Mouse (Mus musculus): ENCODE measurements around the gene Thbs4. TPM values are rescaled to one million over a fixed set of nuclear protein-coding genes. Genes with fewer than 3 reads are reported as not detected.
A peak's percentile ranks its signal among the peaks of the same experiment; 100 is the strongest.

The Thbs4 gene
- total RNA-seq, 1 experiment from 2014 or later = 3.0 TPM

DNA sequence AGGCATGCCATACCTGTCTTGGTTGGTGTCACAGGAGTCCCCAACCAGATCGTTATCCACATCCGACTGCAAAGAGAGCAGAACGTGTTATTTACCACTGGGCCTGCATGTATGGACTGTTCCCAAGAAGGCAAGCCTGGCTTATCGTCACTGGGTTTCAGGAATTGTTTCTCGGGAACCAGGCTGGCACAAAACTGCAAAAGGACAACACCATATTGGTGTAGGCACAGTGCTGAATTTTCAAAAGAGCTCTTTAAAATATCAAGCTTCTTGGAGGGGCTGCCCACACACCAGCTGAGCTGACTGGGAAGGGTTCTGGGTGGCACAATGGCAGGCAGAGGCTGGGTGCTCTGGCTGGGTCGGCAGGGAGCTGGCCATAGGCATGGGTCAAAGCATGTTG, 34.1 kb downstream of the Thbs4 start:
- no peak for DNase-seq

DNA sequence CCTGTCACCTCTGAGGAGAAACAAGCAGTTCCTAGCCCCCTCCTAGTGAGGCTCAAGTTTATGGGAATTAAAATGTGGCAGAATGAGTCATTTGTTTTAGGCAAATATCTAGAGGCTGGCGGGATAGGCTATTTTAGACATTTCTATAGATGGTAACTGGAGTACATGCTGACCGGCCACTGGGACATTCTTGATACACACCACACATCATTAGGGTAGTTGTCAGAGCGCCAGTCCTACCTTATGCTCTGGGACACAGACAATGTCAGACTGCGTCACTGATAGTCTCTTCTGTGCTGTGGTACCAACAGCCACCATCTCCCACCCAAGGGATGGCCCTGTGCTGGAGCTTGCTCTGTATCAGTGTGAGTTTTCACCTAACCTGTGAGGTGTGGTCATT, 35.5 kb downstream of the Thbs4 start:
- DNase-seq = no peak

DNA sequence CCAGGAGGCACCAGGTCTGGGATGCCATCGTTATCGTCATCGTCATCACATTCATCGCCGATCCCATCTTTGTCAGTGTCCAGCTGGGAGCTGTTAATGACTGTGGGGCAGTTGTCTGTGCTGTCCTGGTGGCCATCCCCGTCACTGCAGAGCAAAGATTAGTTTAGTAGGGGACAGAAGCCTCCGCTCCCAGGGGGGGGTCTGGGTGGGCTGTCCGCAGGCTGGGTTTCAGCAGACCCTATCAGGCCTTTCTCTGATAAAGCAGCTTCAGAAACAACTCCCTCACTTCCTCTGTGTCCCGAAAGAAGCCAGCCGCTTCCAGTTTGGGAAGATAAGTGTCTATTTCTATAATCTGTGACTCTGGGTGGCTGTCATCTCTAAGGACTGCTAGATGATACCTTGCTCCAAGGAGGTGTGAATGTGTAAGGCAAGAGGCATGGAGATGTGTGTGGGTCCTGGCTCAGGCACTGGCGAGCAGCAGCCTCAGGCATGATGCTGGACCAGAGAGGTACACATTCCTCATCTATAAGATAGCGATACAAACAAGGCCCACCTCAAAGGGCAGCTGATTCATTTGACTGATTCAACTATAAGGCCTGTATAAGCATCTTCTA, 36.5 kb downstream of the Thbs4 start:
- no peak for DNase-seq

DNA sequence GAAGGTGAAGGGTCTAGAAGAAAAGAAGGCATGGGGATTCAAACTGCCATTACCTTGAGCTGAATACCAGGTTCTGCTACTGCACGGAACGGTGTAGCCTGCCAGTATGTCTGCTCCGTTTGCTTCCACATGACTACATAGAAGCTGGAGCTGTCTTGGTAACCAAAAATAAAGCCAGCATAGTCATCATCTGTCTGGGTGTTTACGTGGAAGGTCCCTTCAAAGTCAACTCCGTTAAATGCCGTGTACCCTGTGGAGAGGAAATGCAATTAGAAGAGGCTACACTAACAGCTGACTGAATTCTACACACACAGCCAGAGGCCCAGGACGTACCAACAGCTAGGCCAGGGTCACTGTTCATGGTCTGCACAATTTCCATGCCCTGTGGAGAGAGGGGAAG, 39.6 kb downstream of the Thbs4 start:
- no peak for DNase-seq

DNA sequence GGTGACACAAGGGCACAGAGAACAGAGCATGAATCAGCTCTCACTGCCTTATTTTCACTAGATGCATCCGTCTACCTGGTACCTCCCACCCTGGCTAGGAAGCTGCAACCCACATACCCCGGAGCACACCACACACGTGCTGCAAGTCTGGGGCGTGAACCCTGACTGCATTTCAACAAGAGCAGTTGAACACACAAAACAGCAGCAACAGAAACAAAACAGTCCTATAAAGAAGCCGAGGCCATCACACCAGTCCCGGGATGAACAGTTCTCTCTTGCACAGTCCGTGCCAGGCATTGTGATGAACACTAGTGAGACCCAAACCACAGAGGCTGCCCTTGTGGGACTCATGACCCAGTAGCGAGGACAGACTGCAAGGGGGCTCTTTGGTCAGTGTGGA, 40.9 kb downstream of the Thbs4 start:
- no peak for DNase-seq

DNA sequence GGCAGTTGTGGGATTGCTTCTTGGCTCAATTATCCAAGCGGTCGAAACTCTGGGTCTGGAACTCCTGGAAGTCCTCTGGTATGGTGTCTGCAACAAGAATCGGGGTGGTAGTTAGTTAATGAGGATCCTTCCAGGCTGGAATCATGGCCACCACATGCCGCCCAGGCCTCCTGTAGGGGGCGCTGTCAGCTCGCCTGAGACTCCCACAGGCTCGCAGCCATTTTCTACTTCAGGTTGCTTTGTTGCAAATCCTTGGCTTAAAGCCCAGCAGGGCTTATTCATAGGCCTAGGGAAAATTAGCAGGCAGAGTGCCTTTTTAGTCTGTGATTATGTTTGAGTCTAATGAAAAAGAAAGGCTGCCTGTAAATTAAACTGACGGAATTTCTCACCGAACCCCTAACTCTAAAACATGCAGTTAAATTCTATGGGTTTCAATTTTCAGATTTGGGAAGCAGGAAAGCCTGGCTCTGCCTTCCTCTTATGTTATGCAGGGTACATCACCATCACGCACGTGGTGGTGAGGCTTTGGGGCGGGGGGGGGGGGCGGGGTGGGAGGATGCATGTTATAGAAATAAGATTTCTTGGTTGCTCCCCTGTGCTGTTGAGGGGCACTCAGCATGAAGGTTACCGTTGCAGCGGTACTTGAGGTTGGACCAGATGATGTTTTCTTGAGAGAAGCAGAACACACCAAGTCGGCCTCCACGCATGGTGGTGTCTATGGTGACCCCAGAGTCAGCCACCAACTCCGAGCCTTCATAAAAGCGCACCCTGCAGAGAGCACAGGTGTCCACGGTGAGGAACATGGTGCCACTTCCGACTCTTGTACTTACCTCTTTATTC, 42.7 kb downstream of the Thbs4 start:
- DNase-seq = peak; percentile 91

DNA sequence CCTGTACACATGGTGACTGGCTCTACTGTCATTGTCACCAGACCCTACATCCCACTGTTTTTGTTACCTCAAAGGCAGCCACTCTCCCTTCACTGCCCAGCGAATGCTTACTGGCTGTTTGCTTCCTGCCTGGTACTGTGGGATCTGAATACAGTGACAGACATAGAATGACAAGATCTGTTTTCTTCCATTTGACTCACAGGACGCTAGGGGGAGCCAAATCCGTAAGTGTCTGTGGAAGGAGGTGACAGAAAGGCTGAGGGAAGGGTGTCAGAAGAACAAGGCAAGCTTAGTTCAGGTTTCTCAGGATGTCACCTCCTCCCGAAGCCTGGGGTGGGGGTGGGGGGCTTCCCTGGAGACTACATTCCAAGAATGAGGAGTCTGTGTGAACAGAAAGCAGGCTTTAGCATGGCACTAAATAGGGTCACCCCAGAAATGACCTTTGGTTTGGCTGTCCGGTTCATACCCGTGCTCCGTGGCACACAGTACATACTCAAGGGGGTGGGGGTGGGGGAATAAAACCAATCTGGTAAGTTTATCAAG, 43.6 kb downstream of the Thbs4 start:
- DNase-seq = peak; percentile 61

DNA sequence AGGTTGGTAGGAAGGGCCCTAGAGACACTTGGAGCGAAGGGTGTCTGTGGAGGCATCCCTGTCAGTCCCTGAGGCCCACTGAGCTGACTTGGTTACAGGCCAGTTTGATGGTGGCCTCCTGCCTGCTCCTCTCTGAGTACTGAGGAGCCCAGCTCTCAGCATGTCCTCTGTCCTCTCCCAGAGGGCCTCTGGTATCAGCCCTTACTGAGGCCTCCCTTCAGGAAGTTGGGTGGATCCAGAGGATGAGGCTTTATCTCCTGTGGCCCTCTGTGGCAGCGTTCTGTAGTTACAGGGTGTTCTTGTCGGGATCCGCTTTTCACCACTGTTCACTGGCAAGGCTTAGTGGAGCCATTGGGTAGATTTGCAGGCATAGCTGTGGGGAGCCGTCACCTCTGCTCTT, 51.3 kb downstream of the Thbs4 start:
- no peak for DNase-seq

DNA sequence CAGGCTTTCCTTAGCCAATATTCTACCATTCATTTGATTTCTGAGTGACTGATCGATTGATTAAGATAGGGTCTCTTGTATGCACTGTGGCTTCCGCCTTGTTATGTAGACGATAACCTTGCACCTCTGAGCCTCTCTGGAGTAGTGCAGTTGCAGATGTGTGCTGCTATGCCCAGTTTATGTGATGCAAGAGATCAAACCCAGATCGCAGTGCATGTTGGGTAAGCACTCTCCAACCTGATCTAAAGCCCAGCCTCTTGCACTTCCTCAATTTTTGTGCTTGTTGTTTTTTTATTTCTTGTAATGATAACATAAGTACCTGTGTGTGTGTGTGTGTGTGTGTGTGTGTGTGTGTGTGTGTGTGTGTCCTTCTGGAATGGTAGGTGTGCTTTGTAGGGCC, 51.7 kb downstream of the Thbs4 start:
- DNase-seq = no peak

DNA sequence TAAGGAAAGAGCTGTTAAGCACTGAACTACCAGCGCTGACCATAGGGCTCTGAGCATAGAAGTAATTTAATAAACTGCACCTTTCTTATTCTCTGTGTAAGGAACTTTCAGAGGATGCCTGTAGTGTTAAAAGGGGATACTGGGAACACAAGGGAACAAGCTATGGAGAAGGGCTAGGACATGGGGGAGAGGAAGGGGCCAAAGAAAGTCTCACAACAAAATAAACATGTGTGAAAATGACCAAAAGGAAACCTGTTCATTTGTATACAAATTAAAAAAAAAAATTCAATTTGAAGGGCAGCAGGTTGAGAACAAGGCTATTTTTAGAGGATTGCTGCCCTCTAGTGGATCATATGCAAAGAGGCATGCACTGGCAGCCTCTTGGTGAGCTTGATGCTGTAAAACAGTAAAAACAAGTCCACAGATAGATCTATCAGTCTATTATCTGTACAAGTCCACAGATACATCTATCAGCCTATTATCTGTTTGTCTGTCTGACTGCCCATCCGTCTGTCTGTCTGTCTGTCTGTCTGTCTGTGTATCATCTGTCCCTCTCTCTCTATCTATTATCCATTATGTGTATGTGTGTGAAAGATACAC, 53.8 kb downstream of the Thbs4 start:
- no peak for DNase-seq

DNA sequence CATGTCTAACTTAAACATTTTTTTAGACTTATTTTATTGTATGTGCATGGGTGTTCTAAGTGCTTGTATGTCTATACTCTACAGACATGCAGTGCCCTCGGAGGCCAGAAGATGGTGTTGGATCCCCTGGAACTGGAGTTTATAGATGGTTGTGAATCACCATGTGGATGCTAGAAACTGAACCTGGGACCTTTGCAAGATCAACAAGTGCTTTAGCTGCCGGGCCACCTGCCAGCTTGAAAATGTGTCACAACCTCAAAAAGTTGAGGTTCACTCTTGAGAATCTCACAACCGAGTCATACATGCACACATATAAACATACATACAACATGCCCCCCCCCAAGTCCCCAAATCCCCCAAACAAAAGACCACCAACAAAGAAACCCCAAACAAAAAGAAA, 54.8 kb downstream of the Thbs4 start:
- no peak for DNase-seq

DNA sequence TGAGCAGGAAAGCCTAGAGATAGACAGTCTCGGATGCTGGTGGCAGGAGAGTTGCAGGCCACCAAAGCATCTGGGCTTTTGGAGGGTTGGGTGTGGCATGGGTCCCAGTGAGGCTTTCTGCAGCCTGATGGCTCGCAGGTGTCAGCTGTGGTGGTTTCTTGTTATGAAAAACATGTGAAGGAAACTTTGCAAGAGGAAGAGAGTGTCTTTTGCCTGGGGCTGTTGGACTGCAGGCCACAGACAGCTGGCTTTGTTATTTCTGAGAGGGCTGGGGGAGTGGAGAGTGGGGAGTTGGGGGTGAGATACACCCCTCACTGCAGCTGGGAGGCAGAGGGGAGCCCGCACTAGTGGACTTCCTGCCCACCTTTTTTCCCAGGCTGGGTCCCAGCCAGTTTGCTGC, 55.8 kb downstream of the Thbs4 start:
- no peak for DNase-seq

DNA sequence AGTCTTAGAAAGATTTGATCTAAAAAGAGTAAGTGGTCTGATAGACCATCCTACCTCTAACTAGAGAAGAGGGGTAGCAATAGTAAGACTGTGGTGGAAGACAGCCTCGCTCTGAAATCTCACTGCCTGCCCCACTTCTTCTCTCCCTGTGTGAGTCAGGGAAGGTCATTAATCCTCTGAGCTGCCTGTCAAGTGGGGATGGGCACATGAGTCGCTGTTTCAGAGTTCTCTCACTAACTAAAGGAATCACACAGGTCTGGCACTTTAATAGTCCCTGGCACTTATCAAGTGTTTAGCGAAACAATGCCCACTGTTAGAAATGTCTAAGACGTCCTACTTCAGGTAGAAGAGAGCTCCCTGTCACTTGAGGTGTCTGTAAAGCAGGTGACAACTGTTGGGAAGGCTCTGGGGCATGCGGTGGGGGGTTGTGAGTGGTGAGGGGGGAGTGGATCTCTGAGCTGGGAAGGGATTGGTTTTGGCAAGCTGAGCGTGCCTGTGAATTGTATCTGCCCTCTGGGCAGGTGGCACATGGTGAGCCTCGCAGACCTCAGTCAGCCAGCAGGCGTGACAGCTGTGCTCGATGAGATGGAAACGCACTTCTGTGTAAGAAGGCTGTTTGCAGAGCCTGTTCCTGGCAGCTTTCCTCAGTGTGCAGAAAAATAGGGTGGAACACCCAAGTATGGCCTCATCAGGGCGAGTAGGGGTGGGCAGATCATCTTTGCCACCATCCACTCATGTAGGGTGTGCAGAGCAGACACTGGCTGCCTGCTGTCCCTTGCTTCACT, 57.9 kb downstream of the Thbs4 start:
- no peak for DNase-seq

DNA sequence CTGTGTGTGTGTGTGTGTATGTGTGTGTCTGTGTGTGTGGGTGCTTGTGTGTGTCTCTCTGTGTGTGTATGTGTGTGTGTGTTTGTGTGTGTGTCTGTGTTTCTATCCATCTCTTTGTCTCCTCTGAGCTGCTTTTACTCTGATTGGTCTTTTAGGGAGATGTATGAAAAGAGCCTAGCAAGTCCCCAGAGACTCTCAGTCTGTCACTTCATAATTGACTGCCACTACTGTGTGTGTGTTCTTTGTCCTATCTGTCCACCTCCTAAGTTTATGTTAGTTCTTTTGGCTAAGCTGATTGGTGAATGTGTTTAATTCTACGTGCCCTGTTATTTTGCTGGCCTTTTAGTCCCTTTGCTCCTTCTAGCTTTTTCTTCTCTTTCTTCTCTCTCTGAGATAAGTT, 58.9 kb downstream of the Thbs4 start:
- DNase-seq = no peak

DNA sequence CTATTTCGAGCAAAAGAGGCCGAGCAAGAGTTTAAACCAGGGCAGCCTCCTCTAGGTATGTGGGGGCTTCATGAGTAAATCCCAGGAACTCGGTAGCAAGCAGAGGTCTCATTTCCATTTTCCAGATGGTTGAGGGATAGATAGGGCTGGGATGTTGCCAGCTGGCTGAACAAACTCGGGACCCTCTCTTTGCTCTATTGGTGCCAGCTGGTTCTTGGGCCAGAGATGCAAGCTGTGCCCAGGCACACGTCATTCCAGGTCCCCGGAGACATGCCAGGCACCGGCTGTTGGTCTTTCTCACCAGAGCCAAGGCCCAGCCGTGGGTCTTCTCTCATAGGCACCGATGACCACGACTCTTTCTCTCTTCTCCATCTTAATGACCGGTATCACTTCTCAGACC, 60.9 kb downstream of the Thbs4 start:
- DNase-seq = peak; percentile 22

DNA sequence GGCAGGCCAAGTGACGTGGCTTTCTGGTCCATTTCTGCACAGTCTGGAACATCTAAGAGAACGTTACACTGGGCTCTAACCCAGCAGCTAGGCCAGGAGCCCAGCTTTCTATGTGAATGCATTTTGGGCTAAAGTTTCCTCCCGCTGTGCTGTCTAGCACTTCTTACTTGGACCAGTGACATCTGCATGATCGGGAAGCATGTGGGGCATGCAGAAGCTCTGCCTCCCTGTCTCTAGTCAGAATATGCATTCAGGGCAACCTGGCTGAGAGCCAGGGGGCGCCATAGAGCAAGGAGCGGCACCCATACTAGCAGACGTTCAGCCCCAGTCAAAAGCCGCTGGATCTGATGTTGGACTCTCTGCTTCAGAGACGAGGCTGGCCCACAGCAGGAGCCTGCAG, 61.4 kb downstream of the Thbs4 start:
- peak; percentile 73 for DNase-seq

DNA sequence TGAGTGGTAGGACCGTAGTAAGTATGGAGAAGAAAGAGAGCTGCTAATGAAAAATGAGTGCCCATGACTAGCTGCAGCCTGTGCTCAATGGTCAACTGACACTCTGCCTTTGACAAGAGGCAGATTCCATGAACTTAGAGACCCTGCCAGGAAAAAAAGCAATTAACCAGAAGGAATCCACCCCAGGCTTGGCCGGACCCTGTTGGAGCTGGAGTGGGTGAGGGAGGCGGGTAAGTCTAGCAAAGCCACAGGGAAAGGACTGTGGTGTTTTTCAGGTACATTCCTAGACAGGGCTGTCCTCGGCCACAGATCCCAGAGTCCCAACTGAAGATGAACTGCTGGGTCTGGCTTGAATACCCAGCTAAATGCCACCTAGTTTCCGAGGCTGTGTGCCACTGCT, 61.8 kb downstream of the Thbs4 start:
- no peak for DNase-seq

DNA sequence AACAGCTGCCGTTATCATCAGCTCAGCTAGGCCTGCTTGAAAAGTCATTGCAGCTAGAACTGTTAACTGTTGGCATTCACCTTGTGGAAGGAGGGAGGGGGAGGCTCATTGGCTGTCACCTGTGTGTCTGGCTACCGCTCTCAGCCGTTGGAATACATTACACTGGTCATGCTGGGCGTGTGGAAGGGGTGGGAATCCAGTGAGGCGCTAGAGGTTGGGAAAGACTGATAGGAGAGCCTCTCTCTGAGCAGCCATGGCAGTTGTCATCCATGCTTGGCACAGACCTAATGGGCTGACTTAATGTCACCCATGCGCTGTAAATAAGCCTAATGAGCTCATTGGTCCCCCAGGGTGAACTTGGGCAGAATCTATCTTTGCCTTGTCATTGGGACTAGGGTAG, 62.8 kb downstream of the Thbs4 start:
- DNase-seq = no peak

DNA sequence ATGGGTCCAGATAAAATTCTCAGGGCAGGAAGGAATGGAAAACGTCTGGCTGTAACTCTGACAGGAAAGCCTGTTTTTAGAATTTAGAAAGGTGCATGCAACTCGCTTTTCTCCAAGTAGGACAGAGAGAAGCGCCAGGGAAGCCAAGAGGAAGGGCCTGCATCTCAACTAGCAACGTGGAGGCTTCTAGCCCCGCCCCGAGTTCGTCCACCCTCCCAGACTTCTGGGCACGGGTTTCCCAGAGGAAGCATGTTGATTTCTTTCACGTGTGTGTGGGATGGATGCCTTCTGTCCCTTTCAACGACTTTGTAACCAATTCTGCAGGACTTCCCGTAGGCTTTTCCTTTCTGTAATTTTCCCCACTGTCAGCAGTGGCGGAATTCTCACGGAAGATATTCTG, 64.8 kb downstream of the Thbs4 start:
- DNase-seq = no peak

DNA sequence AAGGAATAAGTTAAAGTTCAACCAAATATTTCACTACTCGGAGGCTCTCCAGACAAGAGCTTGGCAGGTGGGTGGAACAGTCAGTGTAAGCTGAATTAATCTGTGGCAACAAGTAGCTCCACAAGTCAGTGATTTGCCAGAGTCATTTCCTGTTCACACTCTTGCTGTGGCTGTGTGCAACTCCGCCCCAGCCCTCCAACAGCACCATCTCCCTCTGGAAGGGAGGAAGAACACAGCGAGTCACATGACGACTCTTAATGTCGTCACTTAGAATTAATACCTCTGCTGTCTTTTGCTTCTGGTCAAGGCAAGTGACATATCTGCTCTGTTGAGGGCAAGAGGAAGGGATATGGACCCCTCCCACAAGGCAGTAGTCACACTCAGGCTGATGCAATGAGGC, 72.2 kb downstream of the Thbs4 start:
- DNase-seq = no peak

DNA sequence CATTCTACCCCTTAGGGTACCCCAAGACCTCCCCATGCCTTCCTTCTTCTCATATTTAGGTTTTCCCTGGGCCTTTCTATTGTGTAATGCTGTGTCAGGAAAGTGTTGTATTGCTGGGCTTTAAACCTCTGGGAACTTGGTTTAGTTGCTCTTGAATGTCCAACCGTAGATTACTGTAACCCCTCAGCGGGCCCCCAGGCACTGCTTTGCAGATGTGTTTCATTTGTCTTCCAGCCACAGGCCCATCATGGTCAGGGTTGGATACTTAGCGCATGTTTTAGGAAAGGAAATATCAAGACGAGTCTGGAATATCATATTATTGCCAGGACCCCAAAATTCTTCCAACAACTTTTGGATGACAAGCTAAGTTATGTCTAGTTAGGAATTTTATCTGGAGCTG, 73.6 kb downstream of the Thbs4 start:
- DNase-seq = no peak

DNA sequence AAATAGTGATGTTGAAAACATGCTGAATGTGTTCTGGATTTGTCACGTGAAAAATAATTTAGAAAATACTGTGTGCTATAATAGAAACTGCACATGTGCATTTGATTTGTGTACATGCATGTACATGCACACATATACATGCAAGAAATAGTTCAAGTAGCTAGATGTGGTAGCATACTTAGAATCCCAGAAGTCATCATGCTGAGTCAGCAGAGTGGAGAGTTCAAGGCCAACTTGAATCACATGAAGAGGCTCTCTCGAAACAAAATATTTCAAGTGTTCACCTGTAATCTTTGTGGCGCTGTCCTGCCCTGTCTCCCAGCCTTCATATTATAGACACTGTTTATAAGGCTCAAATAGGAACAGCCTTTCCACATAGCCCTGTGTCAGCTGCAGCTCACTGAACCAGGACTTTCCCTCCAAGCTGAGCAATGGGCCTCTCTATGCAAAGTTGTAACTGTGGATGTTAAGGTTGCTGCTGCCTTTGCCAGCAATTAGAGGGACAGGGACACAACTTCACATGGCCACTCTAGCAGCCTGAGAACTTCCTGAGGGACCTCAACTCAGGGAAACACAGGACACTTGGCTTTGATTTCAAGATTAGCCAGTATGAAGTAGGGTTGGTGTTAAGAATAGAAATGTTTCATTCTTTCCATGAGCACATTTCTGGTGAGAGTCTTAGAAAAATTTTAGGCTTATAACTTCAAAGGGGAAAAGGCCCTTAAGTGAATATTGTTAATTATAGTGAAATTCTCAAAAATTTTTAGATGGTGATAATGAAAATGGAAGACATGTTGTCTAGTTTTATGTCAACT, 76.6 kb downstream of the Thbs4 start:
- DNase-seq = no peak
